Mouse (Mus musculus) heart, postnatal 10 days (tissue): ENCODE results near the gene Plekhg5. TPM values are rescaled to one million over a fixed set of nuclear protein-coding genes. Genes with fewer than 3 reads are reported as not detected.

Source experiments
- DNase-seq, 2 experiments: peaks; one replicate each; pipeline ENCODE4 v3.0.0; 2021
- intact Hi-C: fragments of 180-260 bp; cut with DNase I; formaldehyde crosslinking; loops from one replicate; pipeline ENCODE4 v1.15.1; 2025
- total RNA-seq, 2 experiments: library from RNA; stranded (reverse); gene quantifications; 2 replicates each; pipeline ENCODE4 v1.2.3; 2021

Plekhg5 gene
- total RNA-seq, 2 experiments from 2014 or later, result 33.5 to 35.8 TPM

- peak; percentile 45 to 73 for DNase-seq
- intact Hi-C loops, result no loop called here
These were observed 68.1 kb downstream of the Plekhg5 start for GRCm38 (mm10) chr4:152140441-152140840.

GRCm38 (mm10) chr4:152141521-152142135 is 69.3 kb downstream of the Plekhg5 start:
- no peak for DNase-seq
- intact Hi-C loops, result no loop called here

- DNase-seq, result no peak
- intact Hi-C loops, result no loop called here
These were observed 71.3 kb downstream of the Plekhg5 start for GRCm38 (mm10) chr4:152143632-152144031.

- no peak for DNase-seq
- intact Hi-C loops, result no loop called here
These were observed 73.2 kb downstream of the Plekhg5 start for GRCm38 (mm10) chr4:152145473-152145872.

GRCm38 (mm10) chr4:152146033-152146827 is 73.9 kb downstream of the Plekhg5 start:
- no peak for DNase-seq
- intact Hi-C loops, result no loop called here

- intact Hi-C loops, result no loop called here
- DNase-seq, result no peak
These were observed 78.2 kb downstream of the Plekhg5 start for GRCm38 (mm10) chr4:152150546-152150945.

GRCm38 (mm10) chr4:152151451-152151965 is 79.2 kb downstream of the Plekhg5 start:
- DNase-seq, result no peak
- intact Hi-C loops, result no loop called here

GRCm38 (mm10) chr4:152151966-152152544 is 79.8 kb downstream of the Plekhg5 start, which contains the start of gene Espn:
Gene Espn, minus strand, starts transcription at chr4:152152371.
- intact Hi-C loops, result no loop called here

GRCm38 (mm10) chr4:152153771-152154177 is 81.5 kb downstream of the Plekhg5 start:
- intact Hi-C loops, result no loop called here
- DNase-seq, result peak; percentile 87 to 93

More at GRCm38 (mm10) chr4:152151966-152152544, 79.8 kb downstream of the Plekhg5 start, which contains the start of gene Espn:
- DNase-seq, result peak; percentile 54 to 59

- no peak for DNase-seq
- intact Hi-C loops, result no loop called here
These were observed 82.7 kb downstream of the Plekhg5 start for GRCm38 (mm10) chr4:152155019-152155418.

GRCm38 (mm10) chr4:152157779-152158584 is 85.7 kb downstream of the Plekhg5 start:
- DNase-seq, result peak in 1 of 2 experiments; percentile 63
- intact Hi-C loops, result no loop called here

- intact Hi-C loops, result no loop called here
- no peak for DNase-seq
These were observed 86.4 kb downstream of the Plekhg5 start, which contains the start of gene Hes2 for GRCm38 (mm10) chr4:152158585-152159284. Gene Hes2, plus strand, starts transcription at chr4:152158867.

GRCm38 (mm10) chr4:152159285-152159678 is 87.0 kb downstream of the Plekhg5 start:
- intact Hi-C loops, result no loop called here
- DNase-seq, result no peak

GRCm38 (mm10) chr4:152160748-152161147 is 88.5 kb downstream of the Plekhg5 start:
- no peak for DNase-seq
- intact Hi-C loops, result no loop called here

- DNase-seq, result no peak
- intact Hi-C loops, result no loop called here
These were observed 89.3 kb downstream of the Plekhg5 start for GRCm38 (mm10) chr4:152161601-152162000.

GRCm38 (mm10) chr4:152162748-152163147 is 90.5 kb downstream of the Plekhg5 start:
- DNase-seq, result no peak
- intact Hi-C loops, result no loop called here
